Mouse (Mus musculus) granulocyte monocyte progenitor cell, adult 5-6 weeks (primary cell): Measurements from ENCODE around the gene Tmem210. TPM values are rescaled to one million over a fixed set of nuclear protein-coding genes. Genes with fewer than 3 reads are reported as not detected.

Experiments used
- ATAC-seq: replicated peaks from 2 replicates; pipeline ENCODE4 v1.8.0; 2016; ENCODE audit warnings: mild to moderate bottlenecking, moderate TSS enrichment, inconsistent platforms; ENCODE audit not compliant: poor library complexity, severe bottlenecking
- total RNA-seq, 2 experiments: library from RNA; stranded (forward) in 1 of 2; stranded (reverse) in 1 of 2; fragments of 200-712, 200-1000 nt in 1 of 2; fragments of >200 nt in 1 of 2; fragmentation: Nextera tagmentation in 1 of 2; gene quantifications; 2 replicates each; pipeline ENCODE4 v1.2.3; 2014 to 2017

Tmem210 gene
- total RNA-seq, 2 experiments from 2014 or later = not detected

DNA sequence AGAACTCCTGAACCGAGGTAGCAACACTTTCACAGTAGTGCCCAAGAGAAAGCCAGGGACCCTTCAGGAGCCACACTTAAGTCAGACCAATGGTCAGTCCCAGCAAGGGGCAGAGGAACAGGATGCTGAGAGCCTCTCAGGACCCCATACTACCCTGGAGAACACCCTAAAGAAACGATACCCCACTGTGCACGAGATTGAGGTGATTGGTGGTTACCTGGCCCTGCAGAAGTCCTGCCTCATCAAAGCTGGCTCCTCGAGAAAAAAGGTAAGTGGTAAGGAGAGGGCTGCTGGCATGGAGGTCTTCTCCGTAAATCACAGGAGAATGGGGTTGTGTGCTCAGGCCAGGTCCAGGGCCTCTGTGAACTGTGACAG lies 23.7 kb upstream of the Tmem210 start:
- ATAC-seq = no peak

- no peak for ATAC-seq
These were observed 23.1 kb upstream of the Tmem210 start for GRCm38 (mm10) chr2:25264851-25265250.

DNA sequence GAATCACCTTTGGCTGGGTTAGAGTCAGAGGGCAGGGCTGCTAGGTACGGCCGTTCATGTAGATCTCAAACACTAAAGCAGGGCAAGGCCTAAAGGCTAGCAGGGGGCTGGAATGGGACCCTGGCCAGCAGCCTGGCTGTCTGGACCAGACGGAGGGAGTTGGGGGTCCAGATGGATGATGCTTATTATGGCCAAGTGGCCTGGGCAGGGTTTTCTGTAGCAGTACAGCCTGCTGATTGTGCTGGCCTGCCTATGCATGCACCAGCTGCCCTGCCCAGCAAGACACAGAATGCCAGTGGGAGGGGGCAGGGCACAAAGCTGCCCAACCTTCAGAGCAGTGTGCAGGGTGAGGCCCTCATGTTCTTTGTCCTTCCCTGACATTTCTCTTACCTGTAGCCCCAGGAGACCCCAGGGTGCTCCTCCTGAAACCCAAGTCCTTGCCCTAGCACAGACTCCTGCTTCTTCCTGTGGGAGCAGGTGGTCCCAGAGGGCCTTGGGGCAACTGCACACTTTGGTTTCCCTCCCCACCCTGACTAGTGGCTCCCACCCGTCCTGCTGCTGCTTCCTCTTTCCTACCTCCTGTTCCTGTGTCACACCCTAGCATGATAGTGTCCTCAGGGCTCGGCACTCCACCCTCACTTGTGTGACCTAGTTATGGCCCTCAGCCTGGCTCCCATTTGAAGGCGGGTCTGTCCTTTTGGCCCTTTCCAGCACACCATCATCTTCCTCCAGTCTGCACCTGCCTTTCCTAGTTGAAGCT lies 21.9 kb upstream of the Tmem210 start:
- ATAC-seq = peak; percentile 55

GRCm38 (mm10) chr2:25266720-25267119 lies 21.2 kb upstream of the Tmem210 start:
- no peak for ATAC-seq

DNA sequence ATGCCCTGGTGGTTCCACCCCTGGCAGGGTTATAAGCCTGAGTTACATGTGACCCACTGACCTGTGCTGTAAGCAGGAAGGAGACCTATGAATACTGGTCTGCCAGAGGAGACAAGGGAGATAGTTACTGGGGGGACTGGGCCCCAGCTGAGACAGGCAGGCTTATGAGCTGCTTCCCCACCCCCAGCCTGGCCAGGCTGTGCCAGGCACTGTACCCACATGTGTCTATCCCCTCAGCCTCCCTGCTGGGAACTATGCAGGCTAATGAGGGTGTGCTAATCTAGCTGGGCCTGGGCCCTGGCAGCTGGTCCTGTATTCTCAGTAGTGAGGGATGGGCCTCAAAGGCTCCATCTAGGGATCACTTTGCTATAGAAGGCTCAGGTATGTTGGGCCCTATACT lies 20.7 kb upstream of the Tmem210 start:
- ATAC-seq = no peak

GRCm38 (mm10) chr2:25267746-25268309 lies 20.1 kb upstream of the Tmem210 start:
- no peak for ATAC-seq

- peak; percentile 95 for ATAC-seq
These were observed 16.0 kb upstream of the Tmem210 start, which contains the start of the genes Ssna1 and Anapc2 for GRCm38 (mm10) chr2:25271827-25272511. TSS of gene Ssna1 (minus strand) at chr2:25272438. TSS of gene Anapc2 (plus strand) at chr2:25272478.

- ATAC-seq = 0 out of 2 replicates have a peak, but pooled peaks have one; percentile 2
These were observed 15.4 kb upstream of the Tmem210 start for GRCm38 (mm10) chr2:25272515-25272914.

GRCm38 (mm10) chr2:25273010-25273409 lies 14.9 kb upstream of the Tmem210 start:
- no peak for ATAC-seq

DNA sequence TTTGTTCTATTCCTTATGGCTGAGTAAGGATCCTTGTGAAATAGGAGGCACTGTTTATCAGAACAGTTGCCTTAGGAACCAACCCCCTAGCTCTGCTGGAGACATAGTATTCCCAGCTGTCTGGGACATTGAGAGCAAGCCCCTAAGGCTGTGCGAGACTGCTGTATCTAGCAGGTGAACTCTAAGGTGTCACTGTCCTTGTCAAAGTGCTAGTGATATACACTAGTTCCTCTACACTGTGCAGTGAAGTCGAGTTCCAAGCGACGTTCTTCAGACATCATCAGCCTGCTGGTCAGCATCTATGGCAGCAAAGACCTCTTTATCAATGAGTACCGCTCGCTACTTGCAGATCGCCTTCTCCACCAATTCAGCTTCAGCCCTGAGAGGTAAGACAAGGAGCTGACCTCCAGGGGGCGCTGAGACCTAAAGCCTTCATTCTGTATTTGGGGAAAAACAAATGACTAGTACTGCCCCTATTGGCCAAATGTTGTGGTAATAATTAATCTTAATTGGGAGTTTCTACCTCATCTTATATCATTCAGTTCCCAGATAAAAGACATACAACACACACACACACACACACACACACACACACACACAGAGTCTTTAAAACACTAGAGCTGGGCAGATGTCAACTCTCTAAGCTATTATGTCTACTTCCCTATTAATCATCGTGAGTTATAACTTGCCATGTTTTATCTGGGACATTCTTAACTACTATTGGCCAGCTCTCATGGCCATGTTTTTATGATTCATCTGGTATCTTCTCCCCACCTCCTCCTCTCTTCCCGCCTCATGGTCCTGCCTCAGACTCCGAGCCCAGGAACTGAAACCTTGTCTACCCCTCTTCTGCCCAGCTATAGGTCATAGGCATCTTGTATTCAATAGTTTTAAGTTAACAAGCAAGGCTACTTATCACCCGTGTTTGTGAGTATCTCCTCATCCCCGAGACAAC lies 8.7 kb upstream of the Tmem210 start:
- ATAC-seq = peak; percentile 93

DNA sequence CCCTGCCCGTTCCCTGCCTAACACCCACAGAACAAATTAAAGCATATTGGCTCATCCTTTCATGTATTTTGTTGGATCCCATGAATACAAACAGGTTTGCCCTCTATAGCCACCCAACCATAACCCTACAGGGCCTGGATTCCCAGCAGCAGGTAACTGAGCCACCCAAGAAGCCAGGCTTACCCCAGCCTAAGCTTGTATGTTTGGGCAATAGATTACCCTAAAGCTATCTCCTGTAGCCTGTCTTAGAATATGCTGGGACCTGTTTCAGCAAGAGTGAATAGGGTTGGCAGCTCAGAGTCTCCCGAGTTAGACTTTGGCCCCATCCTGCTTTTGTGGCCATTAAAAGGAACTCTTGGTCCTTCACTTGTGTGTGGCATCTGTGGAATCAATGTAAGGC lies 2.4 kb upstream of the Tmem210 start:
- ATAC-seq = no peak

- ATAC-seq = no peak
These were observed 1.6 kb upstream of the Tmem210 start for GRCm38 (mm10) chr2:25286314-25286713.

- ATAC-seq = no peak
These were observed 908 bp upstream of the Tmem210 start for GRCm38 (mm10) chr2:25286837-25287636.

GRCm38 (mm10) chr2:25288734-25289345 lies 895 bp downstream of the Tmem210 start:
- ATAC-seq = no peak

GRCm38 (mm10) chr2:25289651-25290050 lies 1.7 kb downstream of the Tmem210 start, which contains the start of gene Lrrc26:
TSS of gene Lrrc26 (plus strand) at chr2:25289915.
- no peak for ATAC-seq

GRCm38 (mm10) chr2:25290101-25290815 lies 2.3 kb downstream of the Tmem210 start:
- ATAC-seq = no peak

- no peak for ATAC-seq
These were observed 2.8 kb downstream of the Tmem210 start for GRCm38 (mm10) chr2:25290816-25291130.
